Mouse (Mus musculus) CD4-positive, CD25-positive, alpha-beta regulatory T cell, adult 2 months (primary cell): ENCODE data around the gene Ttc27.

Experiments used
- DNase-seq: peaks from one replicate; pipeline ENCODE4 v3.0.0-alpha.2; 2012; ENCODE audit warnings: low read depth, low spot score

The Ttc27 gene

GRCm38 (mm10) chr17:74819711-74820110, 102.2 kb downstream of the Ttc27 start:
- no peak for DNase-seq

- no peak for DNase-seq
These were observed 113.3 kb downstream of the Ttc27 start for GRCm38 (mm10) chr17:74830851-74831250.

- no peak for DNase-seq
These were observed 124.2 kb downstream of the Ttc27 start for GRCm38 (mm10) chr17:74841721-74842120.

- no peak for DNase-seq
These were observed 125.1 kb downstream of the Ttc27 start for GRCm38 (mm10) chr17:74842603-74843002.

- no peak for DNase-seq
These were observed 126.0 kb downstream of the Ttc27 start for GRCm38 (mm10) chr17:74843486-74843885.

- DNase-seq = no peak
These were observed 128.7 kb downstream of the Ttc27 start for GRCm38 (mm10) chr17:74846031-74846891.

- no peak for DNase-seq
These were observed 132.7 kb downstream of the Ttc27 start for GRCm38 (mm10) chr17:74850216-74850615.

- DNase-seq = no peak
These were observed 141.8 kb downstream of the Ttc27 start for GRCm38 (mm10) chr17:74859298-74859697.

GRCm38 (mm10) chr17:74860180-74860993, 142.9 kb downstream of the Ttc27 start:
- DNase-seq = no peak

- no peak for DNase-seq
These were observed 146.3 kb downstream of the Ttc27 start for GRCm38 (mm10) chr17:74863845-74864244.

- DNase-seq = no peak
These were observed 147.4 kb downstream of the Ttc27 start for GRCm38 (mm10) chr17:74864790-74865548.

GRCm38 (mm10) chr17:74865694-74866564, 148.4 kb downstream of the Ttc27 start:
- DNase-seq = no peak

GRCm38 (mm10) chr17:74866565-74867507, 149.3 kb downstream of the Ttc27 start:
- DNase-seq = no peak

GRCm38 (mm10) chr17:74868185-74868907, 150.8 kb downstream of the Ttc27 start:
- no peak for DNase-seq

- peak; percentile 5 for DNase-seq
These were observed 152.0 kb downstream of the Ttc27 start for GRCm38 (mm10) chr17:74869556-74869955.

GRCm38 (mm10) chr17:74870177-74871160, 152.9 kb downstream of the Ttc27 start:
- DNase-seq = no peak

- no peak for DNase-seq
These were observed 155.0 kb downstream of the Ttc27 start for GRCm38 (mm10) chr17:74872567-74872966.

GRCm38 (mm10) chr17:74873756-74874155, 156.2 kb downstream of the Ttc27 start:
- no peak for DNase-seq
